In the genomic region with DNA sequence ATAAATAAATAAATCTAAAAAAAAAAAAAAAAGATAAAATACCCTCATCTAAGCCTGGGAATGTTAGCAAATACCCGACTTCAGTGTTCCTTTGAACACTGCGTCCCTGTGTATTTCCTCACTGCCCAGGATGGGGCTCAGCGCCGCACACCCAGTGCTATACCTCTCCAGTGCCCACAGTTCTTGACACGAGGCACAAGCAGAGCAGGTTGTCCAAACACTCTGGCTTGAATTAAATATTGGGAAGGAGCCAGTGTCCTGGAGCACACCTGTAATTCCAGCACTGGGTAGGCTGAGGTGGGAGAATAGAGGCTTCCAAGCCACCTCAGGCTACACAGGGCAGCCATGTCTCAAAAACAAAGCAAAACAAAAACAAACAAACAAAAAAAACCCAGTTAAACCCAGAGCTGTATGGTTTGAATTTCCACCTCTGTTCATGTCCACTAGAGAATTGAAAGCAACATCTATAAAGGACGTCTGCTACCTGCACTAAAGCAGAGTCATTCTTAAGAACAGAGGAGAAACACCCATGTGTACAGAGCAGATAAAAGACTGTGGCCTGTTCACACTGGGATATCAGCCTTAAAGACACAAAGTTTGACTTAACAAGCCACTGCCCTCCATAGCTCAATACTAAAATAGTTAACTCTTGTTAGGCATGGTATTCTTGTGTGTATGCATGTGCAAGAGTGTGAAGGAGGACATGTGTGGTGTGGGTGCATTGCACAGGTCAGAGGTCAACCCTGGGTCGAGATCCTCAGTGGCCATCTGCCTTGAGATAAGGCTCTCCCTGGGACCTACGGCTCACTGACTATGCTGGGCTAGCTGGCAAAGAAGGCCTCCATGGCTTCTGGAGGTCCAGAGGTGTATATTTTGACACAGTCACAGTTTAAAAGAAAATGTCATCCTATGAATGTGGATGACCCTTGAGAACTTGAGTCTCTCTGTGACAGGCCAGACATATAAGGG, we compare ENCODE assay signal across 18 mouse cellular contexts. TPM values are rescaled to one million over a fixed set of nuclear protein-coding genes. Genes with fewer than 3 reads are reported as not detected.
DNase-seq lines count a peak whose midpoint lies in the region; ATAC-seq and TF ChIP-seq lines count a peak whose summit lies in the region.
"Had no signal": no experiment of that assay in that cellular context is flagged by ENCODE, and none has a peak within 500 bp of the region (broad histone marks: within the 10 kb centered on the region; RNA-seq: fewer than 3 reads in every experiment).

No protein-coding gene starts in this region.

- H3K4me2 ChIP-seq in liver, embryonic 11.5 days: peak overlapping the region; percentile 50
- H3K4me2 ChIP-seq: embryonic facial prominence, embryonic 13.5 days; limb, embryonic 12.5 days had no signal

- H3K79me2 ChIP-seq in MEL (ENCODE audit: control insufficient read depth, insufficient read depth, low read length, poor library complexity): no peaks in the 10 kb centered on the region

- H3K4me3 ChIP-seq in heart, embryonic 10.5 days: no peak overlapping the region
- 0 out of 4 replicates have a peak overlapping the region, but pooled peaks of 1 of the 2 experiments have one; percentile 14 for H3K4me3 ChIP-seq in MEL (ENCODE audit: control insufficient read depth in 1 of 2, insufficient read depth in 1 of 2, low read depth in 2 of 2, low read length in 2 of 2)
- no peak overlapping the region for H3K4me3 ChIP-seq in liver, embryonic 11.5 days (ENCODE audit: low read depth, low read length)
- H3K4me3 ChIP-seq in limb, embryonic 10.5 days: no peak overlapping the region
- H3K4me3 ChIP-seq: embryonic facial prominence, embryonic 13.5 days; limb, embryonic 12.5 days; midbrain, embryonic 10.5 days had no signal

- TF ChIP-seq RAD21 in MEL (IDR thresholded peaks at IDR 0.05; ENCODE audit: low read depth, low read length): no peak

- H3K9me3 ChIP-seq in heart, embryonic 10.5 days: no peaks in the 10 kb centered on the region
- no peaks in the 10 kb centered on the region for H3K9me3 ChIP-seq in MEL (replicated peaks; ENCODE audit: insufficient read depth, low read length)
- H3K9me3 ChIP-seq in liver, embryonic 11.5 days (ENCODE audit: control insufficient read depth, low read length): no peaks in the 10 kb centered on the region
- H3K9me3 ChIP-seq in limb, embryonic 10.5 days (replicated peaks): no peaks in the 10 kb centered on the region
- H3K9me3 ChIP-seq: embryonic facial prominence, embryonic 13.5 days; limb, embryonic 12.5 days; midbrain, embryonic 10.5 days had no signal

- H3K36me3 ChIP-seq in heart, embryonic 10.5 days: peaks cover 20% of the 10 kb centered on the region
- peaks cover 2 to 13% of the 10 kb centered on the region in 2 experiments for H3K36me3 ChIP-seq in MEL (ENCODE audit: control insufficient read depth in 1 of 2, insufficient read depth in 2 of 2, low read length in 2 of 2)
- H3K36me3 ChIP-seq in liver, embryonic 11.5 days (ENCODE audit: control insufficient read depth, insufficient read depth, low read length): no peaks in the 10 kb centered on the region
- peaks cover 54% of the 10 kb centered on the region for H3K36me3 ChIP-seq in limb, embryonic 10.5 days

- peak; percentile 84 to 90 for TF ChIP-seq EP300 in MEL (IDR thresholded peaks at IDR 0.05; ENCODE audit: low read depth in 1 of 2, low read length in 2 of 2)

- no peaks in the 10 kb centered on the region for H3K27me3 ChIP-seq in heart, embryonic 10.5 days (ENCODE audit: insufficient read depth, poor library complexity, severe bottlenecking)
- no peaks in the 10 kb centered on the region for H3K27me3 ChIP-seq in MEL (ENCODE audit: control insufficient read depth in 1 of 2, insufficient read depth in 2 of 2, low read length in 2 of 2)
- no peaks in the 10 kb centered on the region for H3K27me3 ChIP-seq in liver, embryonic 11.5 days (replicated peaks; ENCODE audit: control insufficient read depth, insufficient read depth, low read length)
- no peaks in the 10 kb centered on the region for H3K27me3 ChIP-seq in limb, embryonic 10.5 days (ENCODE audit: low read depth, poor library complexity, severe bottlenecking)
- H3K27me3 ChIP-seq: embryonic facial prominence, embryonic 13.5 days; limb, embryonic 12.5 days had no signal

- 76% methylated on average over 8 of the region's 8 CpGs for WGBS in heart, embryonic 10.5 days
- WGBS in liver, embryonic 11.5 days: 63% methylated on average over 8 of the region's 8 CpGs
- whole genome bisulfite sequencing in limb, embryonic 10.5 days: 89% methylated on average over 8 of the region's 8 CpGs

- ATAC-seq in liver, embryonic 11.5 days (replicated peaks; ENCODE audit: low FRiP score): peak; percentile 89
- ATAC-seq: forebrain, embryonic 16.5 days; hindbrain, postnatal 0 days had no signal

- H3K9ac ChIP-seq in MEL (ENCODE audit: control insufficient read depth, low read depth, low read length, poor library complexity, severe bottlenecking): peak overlapping the region; percentile 29; the same call in 1 of the 2 replicates
- peak overlapping the region; percentile 36 for H3K9ac ChIP-seq in liver, embryonic 11.5 days (ENCODE audit: low read depth, low read length)
- H3K9ac ChIP-seq: embryonic facial prominence, embryonic 13.5 days; limb, embryonic 12.5 days had no signal

- peaks cover 12% of the 10 kb centered on the region for H3K4me1 ChIP-seq in heart, embryonic 10.5 days
- H3K4me1 ChIP-seq in MEL (ENCODE audit: control insufficient read depth in 1 of 2, insufficient read depth in 2 of 2, low read length in 2 of 2): peaks cover 9 to 10% of the 10 kb centered on the region in 2 experiments
- peaks cover 24% of the 10 kb centered on the region for H3K4me1 ChIP-seq in liver, embryonic 11.5 days (replicated peaks; ENCODE audit: control insufficient read depth, insufficient read depth, low read length)
- no peaks in the 10 kb centered on the region for H3K4me1 ChIP-seq in limb, embryonic 10.5 days
- H3K4me1 ChIP-seq: embryonic facial prominence, embryonic 13.5 days; limb, embryonic 12.5 days; midbrain, embryonic 10.5 days had no signal

- no peak for TF ChIP-seq POLR2A in MEL (IDR thresholded peaks at IDR 0.05; ENCODE audit: control insufficient read depth in 1 of 2, insufficient read depth in 1 of 2, low read depth in 1 of 2, low read length in 2 of 2, poor library complexity in 1 of 2)

- no peak for DNase-seq in heart, embryonic 10.5 days (ENCODE audit: low spot score)
- DNase-seq in heart, adult 11 months: no peak
- DNase-seq in MEL (ENCODE audit: low read depth, low spot score): peak; percentile 87
- DNase-seq in liver, embryonic 11.5 days (ENCODE audit: low spot score): peak; percentile 48
- DNase-seq in lung, postnatal 25 days (ENCODE audit: low spot score): peak; percentile 66
- no peak for DNase-seq in urinary bladder, postnatal 4 days (ENCODE audit: low spot score in 2 of 2)
- DNase-seq in limb, embryonic 10.5 days (ENCODE audit: low spot score): no peak
- no peak for DNase-seq in kidney, adult 9 months
- DNase-seq: cerebellum, adult 9-11 months; gastrocnemius, postnatal 25 days; heart, postnatal 10 days; spleen, adult 18-20 months; thymus, adult 18-20 months had no signal

- H3K27ac ChIP-seq in heart, embryonic 10.5 days: peak overlapping the region; percentile 76
- peak overlapping the region; percentile 65 for H3K27ac ChIP-seq in MEL (ENCODE audit: control insufficient read depth, low read depth, low read length)
- H3K27ac ChIP-seq in liver, embryonic 11.5 days (ENCODE audit: low read depth, low read length): peak overlapping the region; percentile 84
- H3K27ac ChIP-seq in limb, embryonic 10.5 days: no peak overlapping the region
- H3K27ac ChIP-seq: embryonic facial prominence, embryonic 13.5 days; hindbrain, postnatal 0 days; limb, embryonic 12.5 days; midbrain, embryonic 10.5 days had no signal

- no peak for TF ChIP-seq CTCF in MEL (IDR thresholded peaks at IDR 0.05 in 2 of 3, conservative IDR thresholded peaks at IDR 0.05 in 1 of 3; ENCODE audit: control insufficient read depth in 1 of 3, insufficient read depth in 1 of 3, low read depth in 2 of 3, low read length in 3 of 3, poor library complexity in 1 of 3, severe bottlenecking in 1 of 3)

TF ChIP-seq in MEL, 35 proteins besides CTCF, POLR2A, EP300 and RAD21 (continues in another document):
- TF ChIP-seq ZKSCAN1 (IDR thresholded peaks at IDR 0.05; ENCODE audit: low read depth, low read length) (no peak), JUND (IDR thresholded peaks at IDR 0.05; ENCODE audit: low read depth, low read length) (0 out of 2 replicates have a peak, but pooled peaks have one; percentile 48), ELF1 (IDR thresholded peaks at IDR 0.05; ENCODE audit: low read depth, low read length) (no peak), SIN3A (IDR thresholded peaks at IDR 0.05; ENCODE audit: low read length) (peak; percentile 85), MAX (IDR thresholded peaks at IDR 0.05; ENCODE audit: low read length) (0 out of 2 replicates have a peak, but pooled peaks have one; percentile 20), HCFC1 (IDR thresholded peaks at IDR 0.05; ENCODE audit: low read depth, low read length) (0 out of 2 replicates have a peak, but pooled peaks have one; percentile 48), ZC3H11A (IDR thresholded peaks at IDR 0.05; ENCODE audit: low read depth, low read length) (no peak), MEF2A (IDR thresholded peaks at IDR 0.05; ENCODE audit: extremely low read depth, insufficient replicate concordance, low read depth, low read length, poor library complexity, severe bottlenecking) (no peak), GABPA (IDR thresholded peaks at IDR 0.05; ENCODE audit: low read depth, low read length) (no peak), TCF12 (IDR thresholded peaks at IDR 0.05; ENCODE audit: low read depth, low read length) (peak; percentile 88), ZMIZ1 (IDR thresholded peaks at IDR 0.05; ENCODE audit: low read depth, low read length) (no peak), POLR2AphosphoS5 (IDR thresholded peaks at IDR 0.05; ENCODE audit: borderline replicate concordance, low read depth, low read length) (no peak)

RNA-seq across cellular contexts. Expression of a gene that starts 32.1 kb away (rescaled TPM):
- polyA plus RNA-seq in heart, embryonic 10.5 days (2016; fragmentation: Nextera tagmentation; extraction: Ambion mirVana): 6.0 and 6.5 TPM in 2 replicates
- 4.4 and 5.3 TPM in 2 replicates for total RNA-seq in MEL (2012; rRNA removed)
- polyA plus RNA-seq in MEL (2012; ENCODE audit: insufficient read depth in 1 of 2, insufficient read length in 2 of 2, low read depth in 1 of 2, low replicate concordance in 2 of 2, missing spikeins in 1 of 2): 1 to 10 TPM in 1 of 2 experiments, not detected in 1; 7.4 TPM
- polyA plus RNA-seq in liver, embryonic 11.5 days (2014; fragmentation: Nextera tagmentation; extraction: Ambion mirVana): 4.2 and 4.7 TPM in 2 replicates
- 7.0 and 7.2 TPM in 2 replicates for polyA plus RNA-seq in limb, embryonic 10.5 days (2016; fragmentation: Nextera tagmentation; extraction: Ambion mirVana)

RNA-seq across cellular contexts. Expression of a gene that starts 47.7 kb away (rescaled TPM):
- 416 and 440 TPM in 2 replicates for polyA plus RNA-seq in heart, embryonic 10.5 days (2016; fragmentation: Nextera tagmentation; extraction: Ambion mirVana)
- 570 and 748 TPM in 2 replicates for total RNA-seq in MEL (2012; rRNA removed)
- 100 to 1,000 TPM in 1 of 2 experiments, 10 to 100 TPM in 1; 85.7 to 610 TPM for polyA plus RNA-seq in MEL (2012; ENCODE audit: insufficient read depth in 1 of 2, insufficient read length in 2 of 2, low read depth in 1 of 2, low replicate concordance in 2 of 2, missing spikeins in 1 of 2)
- 257 and 272 TPM in 2 replicates for polyA plus RNA-seq in liver, embryonic 11.5 days (2014; fragmentation: Nextera tagmentation; extraction: Ambion mirVana)
- 119 and 165 TPM in 2 replicates for polyA plus RNA-seq in limb, embryonic 10.5 days (2016; fragmentation: Nextera tagmentation; extraction: Ambion mirVana)

Comparison
In these comparisons a context has a peak if more than half of its experiments do, and no peak if none do; other contexts are left out.
1. DNase-seq: peak in MEL (single experiment), liver, embryonic 11.5 days (single experiment) and lung, postnatal 25 days (single experiment); none in heart, embryonic 10.5 days (single experiment), heart, adult 11 months (single experiment), urinary bladder, postnatal 4 days (0 of 2), limb, embryonic 10.5 days (single experiment) and kidney, adult 9 months (single experiment).